Mouse (Mus musculus): Measurements from ENCODE around the gene Tbc1d14.
A peak's percentile ranks its signal among the peaks of the same experiment; 100 is the strongest.

The Tbc1d14 gene

GRCm38 (mm10) chr5:36464709-36465661 is 128.1 kb downstream of the Tbc1d14 start, which contains the start of gene Grpel1:
Gene Grpel1, plus strand, starts transcription at chr5:36464998.
- peak; percentile 98 for DNase-seq (ENCODE audit: extremely low spot score)

- DNase-seq (ENCODE audit: extremely low spot score): peak; percentile 14
Observed at GRCm38 (mm10) chr5:36463391-36463790, 129.7 kb downstream of the Tbc1d14 start.

- peak; percentile 81 for DNase-seq (ENCODE audit: extremely low spot score)
Observed at GRCm38 (mm10) chr5:36462810-36463209, 130.3 kb downstream of the Tbc1d14 start.

GRCm38 (mm10) chr5:36461231-36461630 is 131.8 kb downstream of the Tbc1d14 start:
- no peak for DNase-seq (ENCODE audit: extremely low spot score)

GRCm38 (mm10) chr5:36460712-36461111 is 132.4 kb downstream of the Tbc1d14 start:
- no peak for DNase-seq (ENCODE audit: extremely low spot score)

GRCm38 (mm10) chr5:36458926-36459325 is 134.2 kb downstream of the Tbc1d14 start:
- peak; percentile 48 for DNase-seq (ENCODE audit: extremely low spot score)

- no peak for DNase-seq (ENCODE audit: extremely low spot score)
Observed at GRCm38 (mm10) chr5:36457706-36458105, 135.4 kb downstream of the Tbc1d14 start.

GRCm38 (mm10) chr5:36452821-36453220 is 140.3 kb downstream of the Tbc1d14 start:
- DNase-seq (ENCODE audit: extremely low spot score): no peak

GRCm38 (mm10) chr5:36451872-36452389 is 141.1 kb downstream of the Tbc1d14 start:
- no peak for DNase-seq (ENCODE audit: extremely low spot score)

- no peak for DNase-seq (ENCODE audit: extremely low spot score)
Observed at GRCm38 (mm10) chr5:36451119-36451518, 142.0 kb downstream of the Tbc1d14 start.

- DNase-seq (ENCODE audit: extremely low spot score): no peak
Observed at GRCm38 (mm10) chr5:36449710-36450358, 143.2 kb downstream of the Tbc1d14 start.

- DNase-seq (ENCODE audit: extremely low spot score): no peak
Observed at GRCm38 (mm10) chr5:36447872-36448271, 145.2 kb downstream of the Tbc1d14 start.

- no peak for DNase-seq (ENCODE audit: extremely low spot score)
Observed at GRCm38 (mm10) chr5:36446166-36446890, 146.7 kb downstream of the Tbc1d14 start.

- DNase-seq (ENCODE audit: extremely low spot score): no peak
Observed at GRCm38 (mm10) chr5:36445028-36445427, 148.0 kb downstream of the Tbc1d14 start.

- DNase-seq (ENCODE audit: extremely low spot score): no peak
Observed at GRCm38 (mm10) chr5:36444611-36445010, 148.5 kb downstream of the Tbc1d14 start.

- DNase-seq (ENCODE audit: extremely low spot score): no peak
Observed at GRCm38 (mm10) chr5:36440741-36441140, 152.3 kb downstream of the Tbc1d14 start.

All from embryo, embryonic 9.5 days (tissue).